Mouse (Mus musculus): Measurements from ENCODE around the gene Zfp507. TPM values are rescaled to one million over a fixed set of nuclear protein-coding genes. Genes with fewer than 3 reads are reported as not detected.

Zfp507 gene
- polyA plus RNA-seq (2014; fragmentation: Nextera tagmentation; extraction: Ambion mirVana) = 9.7 and 14.4 TPM in 2 replicates

GRCm38 (mm10) chr7:35802906-35803595, at the start of gene Zfp507:
TSS of gene Zfp507 (minus strand) at chr7:35803003.
- peak; percentile 93 for ATAC-seq (ENCODE audit: insufficient number of reproducible peaks, insufficient read depth, low FRiP score, low read depth)
- Histone ChIP-seq H3K36me3 (ENCODE audit: control insufficient read depth, insufficient read depth, low read length) (peaks cover 30% of the 10 kb centered on the region), H3K27ac (replicated peaks in 1 of 2; ENCODE audit: control insufficient read depth in 1 of 2, insufficient read depth in 1 of 2, low read depth in 2 of 2, low read length in 2 of 2) (peak within 1 kb of the TSS; percentile 57 to 84), H3K4me3 (ENCODE audit: control insufficient read depth in 1 of 2, insufficient read depth in 1 of 2, low read depth in 1 of 2, low read length in 2 of 2) (peak within 1 kb of the TSS; percentile 89 to 97), H3K4me2 (ENCODE audit: low read length) (peak within 1 kb of the TSS; percentile 90), H3K27me3 (ENCODE audit: control insufficient read depth, insufficient read depth, low read length) (no peaks in the 10 kb centered on the region), H3K9ac (ENCODE audit: low read length) (peak within 1 kb of the TSS; percentile 98), H3K4me1 (ENCODE audit: control insufficient read depth in 2 of 2, insufficient read depth in 2 of 2, low read length in 2 of 2) (peaks cover 2 to 14% of the 10 kb centered on the region in 2 experiments; a peak in 3 of 4 replicates), H3K9me3 (ENCODE audit: control insufficient read depth, low read length) (no peaks in the 10 kb centered on the region)
- WGBS = 24% methylated on average over 24 of the region's 26 CpGs

GRCm38 (mm10) chr7:35850426-35850825, 47.6 kb upstream of the Zfp507 start:
- no peaks in the 10 kb centered on the region for H3K9me3 ChIP-seq (ENCODE audit: control insufficient read depth, low read length)
- no peaks in the 10 kb centered on the region for H3K36me3 ChIP-seq (ENCODE audit: control insufficient read depth, insufficient read depth, low read length)
- no peaks in the 10 kb centered on the region for H3K4me1 ChIP-seq (ENCODE audit: control insufficient read depth in 2 of 2, insufficient read depth in 2 of 2, low read length in 2 of 2)
- WGBS = 63% methylated on average over 5 of the region's 5 CpGs
- no peak overlapping the region for H3K4me2 ChIP-seq (ENCODE audit: low read length)
- no peak overlapping the region for H3K4me3 ChIP-seq (ENCODE audit: control insufficient read depth in 1 of 2, insufficient read depth in 1 of 2, low read depth in 1 of 2, low read length in 2 of 2)
- ATAC-seq (ENCODE audit: insufficient number of reproducible peaks, insufficient read depth, low FRiP score, low read depth) = no peak
- H3K27me3 ChIP-seq (ENCODE audit: control insufficient read depth, insufficient read depth, low read length) = no peaks in the 10 kb centered on the region
- H3K27ac ChIP-seq (replicated peaks in 1 of 2; ENCODE audit: control insufficient read depth in 1 of 2, insufficient read depth in 1 of 2, low read depth in 2 of 2, low read length in 2 of 2) = no peak overlapping the region
- no peak overlapping the region for H3K9ac ChIP-seq (ENCODE audit: low read length)

- H3K9ac ChIP-seq (ENCODE audit: low read length) = no peak overlapping the region
- no peaks in the 10 kb centered on the region for H3K9me3 ChIP-seq (ENCODE audit: control insufficient read depth, low read length)
- H3K36me3 ChIP-seq (ENCODE audit: control insufficient read depth, insufficient read depth, low read length) = no peaks in the 10 kb centered on the region
- no peak overlapping the region for H3K27ac ChIP-seq (replicated peaks in 1 of 2; ENCODE audit: control insufficient read depth in 1 of 2, insufficient read depth in 1 of 2, low read depth in 2 of 2, low read length in 2 of 2)
- no peaks in the 10 kb centered on the region for H3K4me1 ChIP-seq (ENCODE audit: control insufficient read depth in 2 of 2, insufficient read depth in 2 of 2, low read length in 2 of 2)
- no peaks in the 10 kb centered on the region for H3K27me3 ChIP-seq (ENCODE audit: control insufficient read depth, insufficient read depth, low read length)
- H3K4me3 ChIP-seq (ENCODE audit: control insufficient read depth in 1 of 2, insufficient read depth in 1 of 2, low read depth in 1 of 2, low read length in 2 of 2) = no peak overlapping the region
- ATAC-seq (ENCODE audit: insufficient number of reproducible peaks, insufficient read depth, low FRiP score, low read depth) = no peak
- H3K4me2 ChIP-seq (ENCODE audit: low read length) = no peak overlapping the region
- WGBS = 58% methylated on average over 14 of the region's 14 CpGs
Measured at GRCm38 (mm10) chr7:35848526-35848925, 45.7 kb upstream of the Zfp507 start.

- H3K36me3 ChIP-seq (ENCODE audit: control insufficient read depth, insufficient read depth, low read length) = no peaks in the 10 kb centered on the region
- peaks cover 0 to 4% of the 10 kb centered on the region in 2 experiments; a peak in 3 of 4 replicates for H3K4me1 ChIP-seq (ENCODE audit: control insufficient read depth in 2 of 2, insufficient read depth in 2 of 2, low read length in 2 of 2)
- 53% methylated on average over 4 of the region's 4 CpGs for WGBS
- no peaks in the 10 kb centered on the region for H3K27me3 ChIP-seq (ENCODE audit: control insufficient read depth, insufficient read depth, low read length)
- no peak overlapping the region for H3K4me2 ChIP-seq (ENCODE audit: low read length)
- ATAC-seq (ENCODE audit: insufficient number of reproducible peaks, insufficient read depth, low FRiP score, low read depth) = no peak
- no peak overlapping the region for H3K9ac ChIP-seq (ENCODE audit: low read length)
- H3K9me3 ChIP-seq (ENCODE audit: control insufficient read depth, low read length) = no peaks in the 10 kb centered on the region
- H3K27ac ChIP-seq (replicated peaks in 1 of 2; ENCODE audit: control insufficient read depth in 1 of 2, insufficient read depth in 1 of 2, low read depth in 2 of 2, low read length in 2 of 2) = no peak overlapping the region
- no peak overlapping the region for H3K4me3 ChIP-seq (ENCODE audit: control insufficient read depth in 1 of 2, insufficient read depth in 1 of 2, low read depth in 1 of 2, low read length in 2 of 2)
Measured at GRCm38 (mm10) chr7:35840504-35840903, 37.7 kb upstream of the Zfp507 start.

- 25% methylated on average over 19 of the region's 19 CpGs for WGBS
- no peak overlapping the region for H3K9ac ChIP-seq (ENCODE audit: low read length)
- ATAC-seq (ENCODE audit: insufficient number of reproducible peaks, insufficient read depth, low FRiP score, low read depth) = no peak
- peaks cover 0 to 4% of the 10 kb centered on the region in 2 experiments; a peak in 3 of 4 replicates for H3K4me1 ChIP-seq (ENCODE audit: control insufficient read depth in 2 of 2, insufficient read depth in 2 of 2, low read length in 2 of 2)
- H3K4me2 ChIP-seq (ENCODE audit: low read length) = peak overlapping the region; percentile 49
- H3K36me3 ChIP-seq (ENCODE audit: control insufficient read depth, insufficient read depth, low read length) = no peaks in the 10 kb centered on the region
- no peak overlapping the region for H3K27ac ChIP-seq (replicated peaks in 1 of 2; ENCODE audit: control insufficient read depth in 1 of 2, insufficient read depth in 1 of 2, low read depth in 2 of 2, low read length in 2 of 2)
- H3K27me3 ChIP-seq (ENCODE audit: control insufficient read depth, insufficient read depth, low read length) = no peaks in the 10 kb centered on the region
- H3K4me3 ChIP-seq (ENCODE audit: control insufficient read depth in 1 of 2, insufficient read depth in 1 of 2, low read depth in 1 of 2, low read length in 2 of 2) = peak overlapping the region in 1 of 2 experiments; percentile 6; a peak in 1 of 4 replicates
- no peaks in the 10 kb centered on the region for H3K9me3 ChIP-seq (ENCODE audit: control insufficient read depth, low read length)
Measured at GRCm38 (mm10) chr7:35836851-35837250, 34.0 kb upstream of the Zfp507 start.

GRCm38 (mm10) chr7:35836415-35836814, 33.6 kb upstream of the Zfp507 start:
- Histone ChIP-seq H3K27ac (replicated peaks in 1 of 2; ENCODE audit: control insufficient read depth in 1 of 2, insufficient read depth in 1 of 2, low read depth in 2 of 2, low read length in 2 of 2) (no peak overlapping the region), H3K36me3 (ENCODE audit: control insufficient read depth, insufficient read depth, low read length) (no peaks in the 10 kb centered on the region), H3K9ac (ENCODE audit: low read length) (no peak overlapping the region), H3K4me2 (ENCODE audit: low read length) (peak overlapping the region; percentile 49), H3K4me3 (ENCODE audit: control insufficient read depth in 1 of 2, insufficient read depth in 1 of 2, low read depth in 1 of 2, low read length in 2 of 2) (no peak overlapping the region), H3K9me3 (ENCODE audit: control insufficient read depth, low read length) (no peaks in the 10 kb centered on the region), H3K27me3 (ENCODE audit: control insufficient read depth, insufficient read depth, low read length) (no peaks in the 10 kb centered on the region), H3K4me1 (ENCODE audit: control insufficient read depth in 2 of 2, insufficient read depth in 2 of 2, low read length in 2 of 2) (peaks cover 0 to 4% of the 10 kb centered on the region in 2 experiments; a peak in 3 of 4 replicates)
- ATAC-seq (ENCODE audit: insufficient number of reproducible peaks, insufficient read depth, low FRiP score, low read depth) = no peak
- WGBS = 58% methylated on average over 3 of the region's 3 CpGs

- no peak for ATAC-seq (ENCODE audit: insufficient number of reproducible peaks, insufficient read depth, low FRiP score, low read depth)
- H3K9me3 ChIP-seq (ENCODE audit: control insufficient read depth, low read length) = no peaks in the 10 kb centered on the region
- H3K27me3 ChIP-seq (ENCODE audit: control insufficient read depth, insufficient read depth, low read length) = no peaks in the 10 kb centered on the region
- 78% methylated on average over 7 of the region's 7 CpGs for WGBS
- H3K4me3 ChIP-seq (ENCODE audit: control insufficient read depth in 1 of 2, insufficient read depth in 1 of 2, low read depth in 1 of 2, low read length in 2 of 2) = no peak overlapping the region
- no peak overlapping the region for H3K27ac ChIP-seq (replicated peaks in 1 of 2; ENCODE audit: control insufficient read depth in 1 of 2, insufficient read depth in 1 of 2, low read depth in 2 of 2, low read length in 2 of 2)
- H3K4me1 ChIP-seq (ENCODE audit: control insufficient read depth in 2 of 2, insufficient read depth in 2 of 2, low read length in 2 of 2) = peaks cover 0 to 3% of the 10 kb centered on the region in 2 experiments; a peak in 2 of 4 replicates
- H3K4me2 ChIP-seq (ENCODE audit: low read length) = no peak overlapping the region
- no peak overlapping the region for H3K9ac ChIP-seq (ENCODE audit: low read length)
- H3K36me3 ChIP-seq (ENCODE audit: control insufficient read depth, insufficient read depth, low read length) = no peaks in the 10 kb centered on the region
Measured at GRCm38 (mm10) chr7:35830119-35830518, 27.3 kb upstream of the Zfp507 start.
